Mouse (Mus musculus) splenic B cell, adult 2 months (primary cell): ENCODE data around the gene Fip1l1.
A peak's percentile ranks its signal among the peaks of the same experiment; 100 is the strongest.

Experiments used
- DNase-seq: peaks from one replicate; pipeline ENCODE4 v3.0.0-alpha.2; 2011; ENCODE audit warnings: low read depth, low spot score
- H3K27me3 ChIP-seq: 2 replicates; pipeline ENCODE4 v1.6.1; 2012; ENCODE audit warnings: mild to moderate bottlenecking, low read length, moderate library complexity, mixed read lengths; ENCODE audit not compliant: control insufficient read depth, poor library complexity, insufficient read depth, severe bottlenecking
- H3K36me3 ChIP-seq: 2 replicates; pipeline ENCODE4 v1.6.1; 2012; ENCODE audit warnings: mild to moderate bottlenecking, low read length, moderate library complexity, mixed read lengths; ENCODE audit not compliant: control insufficient read depth, poor library complexity, insufficient read depth, severe bottlenecking

Fip1l1 gene

GRCm38 (mm10) chr5:74601171-74601570 lies 65.9 kb downstream of the Fip1l1 start:
- Histone ChIP-seq H3K27me3 (no peaks in the 10 kb centered on the region), H3K36me3 (peaks cover 4% of the 10 kb centered on the region; the same call in 1 of the 2 replicates)
- DNase-seq = no peak

GRCm38 (mm10) chr5:74601965-74602364 lies 66.7 kb downstream of the Fip1l1 start:
- peaks cover 4% of the 10 kb centered on the region; the same call in 1 of the 2 replicates for H3K36me3 ChIP-seq
- DNase-seq = no peak
- no peaks in the 10 kb centered on the region for H3K27me3 ChIP-seq

GRCm38 (mm10) chr5:74602371-74602770 lies 67.1 kb downstream of the Fip1l1 start:
- Histone ChIP-seq H3K27me3 (no peaks in the 10 kb centered on the region), H3K36me3 (peaks cover 1% of the 10 kb centered on the region; the same call in 1 of the 2 replicates)
- no peak for DNase-seq

- no peaks in the 10 kb centered on the region for H3K27me3 ChIP-seq
- DNase-seq = no peak
These were observed 68.1 kb downstream of the Fip1l1 start for GRCm38 (mm10) chr5:74603306-74603705.

GRCm38 (mm10) chr5:74606213-74606612 lies 71.0 kb downstream of the Fip1l1 start:
- no peaks in the 10 kb centered on the region for H3K36me3 ChIP-seq
- no peak for DNase-seq
- no peaks in the 10 kb centered on the region for H3K27me3 ChIP-seq

More at GRCm38 (mm10) chr5:74603306-74603705, 68.1 kb downstream of the Fip1l1 start:
- peaks cover 1% of the 10 kb centered on the region; the same call in 1 of the 2 replicates for H3K36me3 ChIP-seq

- Histone ChIP-seq H3K36me3 (no peaks in the 10 kb centered on the region), H3K27me3 (no peaks in the 10 kb centered on the region)
- no peak for DNase-seq
These were observed 75.3 kb downstream of the Fip1l1 start for GRCm38 (mm10) chr5:74610511-74610910.

- Histone ChIP-seq H3K36me3 (no peaks in the 10 kb centered on the region), H3K27me3 (no peaks in the 10 kb centered on the region)
- DNase-seq = no peak
These were observed 77.5 kb downstream of the Fip1l1 start for GRCm38 (mm10) chr5:74612713-74613112.

GRCm38 (mm10) chr5:74613491-74614151 lies 78.4 kb downstream of the Fip1l1 start:
- DNase-seq = no peak

GRCm38 (mm10) chr5:74617816-74618572 lies 82.7 kb downstream of the Fip1l1 start:
- Histone ChIP-seq H3K27me3 (no peaks in the 10 kb centered on the region), H3K36me3 (no peaks in the 10 kb centered on the region)
- no peak for DNase-seq

More at GRCm38 (mm10) chr5:74613491-74614151, 78.4 kb downstream of the Fip1l1 start:
- no peaks in the 10 kb centered on the region for H3K36me3 ChIP-seq
- no peaks in the 10 kb centered on the region for H3K27me3 ChIP-seq

GRCm38 (mm10) chr5:74618573-74619059 lies 83.4 kb downstream of the Fip1l1 start:
- no peaks in the 10 kb centered on the region for H3K36me3 ChIP-seq
- peak; percentile 9 for DNase-seq
- no peaks in the 10 kb centered on the region for H3K27me3 ChIP-seq

- Histone ChIP-seq H3K27me3 (no peaks in the 10 kb centered on the region), H3K36me3 (no peaks in the 10 kb centered on the region)
- no peak for DNase-seq
These were observed 86.6 kb downstream of the Fip1l1 start for GRCm38 (mm10) chr5:74621691-74622470.

- Histone ChIP-seq H3K27me3 (no peaks in the 10 kb centered on the region), H3K36me3 (no peaks in the 10 kb centered on the region)
- no peak for DNase-seq
These were observed 88.2 kb downstream of the Fip1l1 start for GRCm38 (mm10) chr5:74623316-74624000.

- Histone ChIP-seq H3K27me3 (no peaks in the 10 kb centered on the region), H3K36me3 (no peaks in the 10 kb centered on the region)
- no peak for DNase-seq
These were observed 89.1 kb downstream of the Fip1l1 start for GRCm38 (mm10) chr5:74624385-74624784.

- Histone ChIP-seq H3K27me3 (no peaks in the 10 kb centered on the region), H3K36me3 (no peaks in the 10 kb centered on the region)
- no peak for DNase-seq
These were observed 92.8 kb downstream of the Fip1l1 start for GRCm38 (mm10) chr5:74628001-74628400.
